Mouse (Mus musculus) hematopoietic stem cell, adult 5-6 weeks (primary cell): ENCODE measurements around the gene Vamp4. TPM values are rescaled to one million over a fixed set of nuclear protein-coding genes. Genes with fewer than 3 reads are reported as not detected.
"Not testable (repeated sequence)": the region's sequence is repeated elsewhere in the genome, so short reads cannot be mapped to it uniquely, and the experiment has no call there.

ENCODE experiments used
- ATAC-seq, 2 experiments: fragments of 125-278 bp in 1 of 2; replicated peaks in 1 of 2; 2 replicates each; pipeline ENCODE4 v1.8.0; 2016 to 2017; ENCODE audit warnings: inconsistent platforms in 2 of 2, mild to moderate bottlenecking in 2 of 2, moderate number of reproducible peaks in 2 of 2, low read depth in 1 of 2, moderate TSS enrichment in 1 of 2; ENCODE audit not compliant: low FRiP score in 2 of 2, poor library complexity in 2 of 2, severe bottlenecking in 2 of 2, insufficient read depth in 1 of 2, low TSS enrichment in 1 of 2
- total RNA-seq: library from RNA; stranded (forward); fragments of 172-1452, 232-1000 nt; gene quantifications from 2 replicates; pipeline ENCODE4 v1.2.3, GENCODE M21; 2017

Vamp4 gene
- total RNA-seq, 1 experiment from 2014 or later: 24.1 TPM

GRCm38 (mm10) chr1:162575098-162575497 is 4.8 kb downstream of the Vamp4 start:
- no peak for ATAC-seq

GRCm38 (mm10) chr1:162582884-162583283 is 12.6 kb downstream of the Vamp4 start:
- ATAC-seq: no peak

GRCm38 (mm10) chr1:162586282-162586681 is 16.0 kb downstream of the Vamp4 start:
- no peak for ATAC-seq

GRCm38 (mm10) chr1:162588606-162589005 is 18.3 kb downstream of the Vamp4 start:
- no peak for ATAC-seq

GRCm38 (mm10) chr1:162589443-162589842 is 19.1 kb downstream of the Vamp4 start:
- no peak for ATAC-seq

- ATAC-seq: no peak
These were observed 20.2 kb downstream of the Vamp4 start for GRCm38 (mm10) chr1:162590415-162590997.

GRCm38 (mm10) chr1:162597379-162598102 is 27.2 kb downstream of the Vamp4 start:
- ATAC-seq: no peak

GRCm38 (mm10) chr1:162599617-162600016 is 29.3 kb downstream of the Vamp4 start:
- no peak for ATAC-seq

GRCm38 (mm10) chr1:162601288-162601687 is 31.0 kb downstream of the Vamp4 start:
- ATAC-seq: no peak

GRCm38 (mm10) chr1:162608127-162608526 is 37.8 kb downstream of the Vamp4 start:
- ATAC-seq: no peak

GRCm38 (mm10) chr1:162609633-162610250 is 39.4 kb downstream of the Vamp4 start:
- ATAC-seq: no peak

GRCm38 (mm10) chr1:162611191-162611590 is 40.9 kb downstream of the Vamp4 start:
- no peak for ATAC-seq

- no peak for ATAC-seq
These were observed 45.2 kb downstream of the Vamp4 start for GRCm38 (mm10) chr1:162615511-162615910.

GRCm38 (mm10) chr1:162620487-162620886 is 50.2 kb downstream of the Vamp4 start:
- ATAC-seq: no peak

- ATAC-seq: no peak
These were observed 53.6 kb downstream of the Vamp4 start for GRCm38 (mm10) chr1:162623895-162624294.

- peak; percentile 94 to 96 for ATAC-seq
These were observed 54.9 kb downstream of the Vamp4 start for GRCm38 (mm10) chr1:162625229-162625628.

- not testable (repeated sequence) for ATAC-seq
These were observed 57.5 kb downstream of the Vamp4 start for GRCm38 (mm10) chr1:162627821-162628220.

- ATAC-seq: not testable (repeated sequence)
These were observed 58.0 kb downstream of the Vamp4 start for GRCm38 (mm10) chr1:162628326-162628725.
